Mouse (Mus musculus): ENCODE data around the gene Cnpy4.

DNA sequence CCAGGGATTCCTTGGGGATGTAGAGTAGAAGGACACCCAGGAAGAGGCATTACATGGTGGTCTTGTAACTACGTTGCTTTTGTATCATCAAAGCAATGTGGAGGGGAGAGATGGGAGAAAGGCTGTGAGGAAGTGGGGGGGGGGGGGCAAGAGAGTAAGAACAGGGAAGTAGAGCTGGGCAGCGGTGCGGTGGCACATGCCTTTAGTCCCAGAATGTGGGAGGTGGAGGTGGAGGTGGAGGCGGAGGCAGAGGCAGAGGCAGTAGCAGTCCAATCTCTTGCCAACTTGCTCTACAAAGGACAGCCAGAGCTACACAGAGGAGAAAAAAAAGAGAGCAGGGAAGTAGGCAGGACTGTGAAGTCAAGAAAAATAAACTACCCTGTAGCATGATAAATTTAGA is 48.7 kb upstream of the Cnpy4 start:
- no peak for TF ChIP-seq CTCF (IDR thresholded peaks at IDR 0.05; ENCODE audit: control insufficient read depth, insufficient read depth, insufficient replicate concordance, low read depth, low read length)
- TF ChIP-seq POLR2A (IDR thresholded peaks at IDR 0.05; ENCODE audit: control insufficient read depth, low read depth, low read length), result no peak

All from testis, adult 2 months (tissue).